Mouse (Mus musculus) megakaryocyte, adult 5-6 weeks (primary cell): ENCODE data around the gene Ube2o. TPM values are rescaled to one million over a fixed set of nuclear protein-coding genes. Genes with fewer than 3 reads are reported as not detected.
A peak's percentile ranks its signal among the peaks of the same experiment; 100 is the strongest.

ENCODE experiments used
- ATAC-seq: 2 replicates; pipeline ENCODE4 v1.8.0; 2016; ENCODE audit warnings: mild to moderate bottlenecking, inconsistent platforms; ENCODE audit not compliant: poor library complexity, severe bottlenecking
- total RNA-seq, 2 experiments: library from RNA; stranded (forward) in 1 of 2; stranded (reverse) in 1 of 2; fragments of 153-499, 151-499 nt in 1 of 2; fragments of 221-1000, 200-1000 nt in 1 of 2; gene quantifications; 2 replicates each; pipeline versions ENCODE4 v1.2.3 to v1.2.4; 2015 to 2017

Gene Ube2o
- total RNA-seq (2015) (2.9 and 6.6 TPM in 2 replicates), total RNA-seq (2017) (4.8 and 7.7 TPM in 2 replicates)

DNA sequence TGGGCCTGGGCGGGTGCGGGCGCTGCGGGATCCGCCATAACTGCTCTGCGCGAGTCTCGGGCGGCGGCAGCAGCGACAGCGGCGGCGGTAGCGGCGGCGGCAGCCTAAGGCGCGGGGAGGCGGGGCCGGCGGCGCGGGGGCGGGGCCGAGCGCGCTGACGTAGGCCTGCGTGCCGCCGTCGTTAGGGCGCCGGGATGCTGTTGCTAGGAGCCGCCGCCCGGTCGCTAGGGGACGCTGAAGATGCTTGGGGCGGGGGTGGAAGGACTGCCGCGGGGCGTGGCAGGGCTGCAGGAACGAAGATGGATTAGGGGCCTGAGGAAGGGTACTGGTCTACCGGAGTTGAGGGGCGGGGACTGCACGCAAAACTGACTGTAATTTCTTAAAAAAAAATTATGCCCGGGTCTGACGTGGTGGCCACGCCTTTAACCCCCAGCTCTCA is at the start of gene Ube2o:
TSS of gene Ube2o (minus strand) at position 72 of the 439 bp plus-strand sequence.
- ATAC-seq, result peak; percentile 98

DNA sequence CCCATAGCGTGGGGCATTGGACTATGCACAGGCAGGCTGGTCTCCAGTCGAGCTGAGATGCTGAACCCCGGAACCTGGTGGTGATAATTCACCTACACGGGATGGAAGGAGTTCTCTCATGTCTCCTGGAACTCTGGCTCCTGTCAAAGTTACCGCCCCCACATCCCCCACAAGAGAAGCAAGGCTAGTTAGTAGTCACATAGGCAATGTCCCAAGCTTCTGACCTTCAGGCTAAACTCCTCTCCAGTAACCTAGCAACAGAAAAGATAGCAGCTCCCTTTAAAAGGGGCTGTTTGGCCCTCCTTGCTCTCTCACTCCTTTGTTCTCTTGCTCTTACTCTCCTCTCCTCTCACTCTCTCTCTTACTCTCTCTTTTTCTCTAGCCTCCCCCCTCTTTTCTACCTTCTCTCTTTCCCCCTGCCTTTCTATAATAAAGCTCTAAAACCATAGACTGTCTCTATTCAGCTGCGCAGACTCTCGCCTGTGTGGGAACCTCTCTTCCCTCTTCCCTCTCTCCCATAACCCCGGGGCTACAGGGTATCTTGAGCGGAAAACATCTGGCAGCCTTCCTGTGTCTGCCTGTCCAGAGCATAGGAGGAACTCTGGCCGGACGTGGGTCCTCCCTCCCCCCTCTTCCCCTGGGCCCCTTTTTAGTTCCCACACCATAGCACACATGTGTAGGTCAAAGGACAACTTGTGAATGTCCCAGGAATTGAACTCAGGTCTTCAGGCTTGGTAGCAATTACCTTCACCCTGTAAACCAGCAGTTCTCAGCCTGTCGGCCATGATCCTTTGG is 49.1 kb upstream of the Ube2o start:
- ATAC-seq, result no peak

DNA sequence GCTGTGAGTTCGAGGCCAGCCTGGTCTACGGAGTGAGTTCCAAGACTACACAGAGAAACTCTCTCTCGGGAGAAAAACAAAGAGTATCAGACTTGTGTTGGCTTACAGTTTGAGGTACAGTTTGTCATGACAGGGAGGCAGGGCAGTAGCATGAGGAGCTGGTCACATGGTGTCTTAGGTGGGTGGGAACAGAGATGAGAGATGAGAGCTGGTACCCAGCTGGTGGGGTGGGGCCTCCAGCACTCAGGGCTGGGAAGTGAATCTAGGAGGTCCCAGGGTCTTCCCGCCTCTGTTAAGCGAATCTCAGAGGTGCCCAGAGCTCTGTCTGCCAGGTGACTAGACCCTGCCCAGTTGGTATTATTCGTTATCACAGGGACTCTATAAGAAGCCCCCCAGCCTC is 48.2 kb upstream of the Ube2o start:
- no peak for ATAC-seq

DNA sequence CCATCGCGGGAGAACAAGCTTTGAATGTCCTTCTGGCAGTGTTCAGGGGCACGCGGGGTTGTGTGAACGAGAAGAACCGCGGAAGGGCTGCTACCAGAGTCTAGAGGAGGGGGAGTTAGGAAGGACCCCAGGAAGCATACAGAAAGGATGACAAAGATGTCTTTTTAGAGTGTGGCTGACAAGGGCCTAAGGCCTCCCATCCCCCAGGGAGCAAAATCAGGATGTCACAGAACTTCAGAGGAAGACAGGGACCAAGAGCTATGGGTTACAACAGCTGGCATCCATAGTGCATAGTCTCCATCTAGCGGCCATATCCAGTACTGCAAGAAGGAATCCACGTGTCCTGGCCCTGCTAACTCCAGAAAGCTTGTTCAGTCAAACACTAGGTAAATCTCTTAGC is 47.5 kb upstream of the Ube2o start:
- peak; percentile 68 for ATAC-seq

DNA sequence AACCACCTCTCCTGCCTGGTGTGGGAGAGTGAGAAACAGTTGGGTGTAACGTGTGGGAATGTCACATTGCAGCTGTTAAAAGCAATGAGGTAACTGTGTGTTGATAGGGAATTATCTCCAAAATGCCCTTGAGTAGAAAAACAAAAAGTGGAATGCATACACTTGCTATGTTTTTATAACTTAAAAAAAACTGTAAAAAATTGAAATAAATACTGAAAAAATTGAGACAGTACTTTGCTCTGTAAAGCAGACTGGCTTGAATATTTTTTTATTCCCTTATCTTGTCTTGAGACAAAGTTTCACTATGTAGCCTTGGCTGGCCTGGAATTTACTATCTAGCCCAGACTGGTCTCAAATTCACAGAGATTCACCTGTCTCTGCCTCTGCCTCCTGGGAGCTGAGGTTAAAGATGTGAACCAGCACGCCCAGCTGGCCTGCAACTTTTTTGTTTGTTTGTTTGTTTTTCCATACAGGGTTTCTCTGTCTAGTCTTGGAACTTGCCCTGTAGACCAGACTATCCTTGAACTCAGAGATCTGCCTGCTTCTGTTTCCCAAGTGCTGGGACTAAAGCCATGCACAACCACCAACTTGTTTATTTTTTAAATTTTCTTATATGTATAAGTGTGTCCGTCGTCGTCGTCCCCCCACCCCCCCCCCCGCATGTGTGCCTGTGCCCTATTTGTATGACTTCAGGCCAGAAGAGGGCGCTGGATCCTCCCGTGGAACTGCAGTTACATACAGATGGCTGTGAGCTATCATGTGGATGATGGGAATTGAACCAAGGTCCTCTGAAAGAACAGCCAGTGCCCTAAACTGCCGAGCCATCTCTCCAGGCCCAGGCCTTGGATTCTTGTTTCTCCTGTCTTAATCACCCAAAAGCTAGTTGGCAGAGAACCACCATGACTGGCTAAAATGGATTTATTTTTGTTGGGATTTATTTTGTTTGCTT is 46.1 kb upstream of the Ube2o start:
- ATAC-seq, result no peak

DNA sequence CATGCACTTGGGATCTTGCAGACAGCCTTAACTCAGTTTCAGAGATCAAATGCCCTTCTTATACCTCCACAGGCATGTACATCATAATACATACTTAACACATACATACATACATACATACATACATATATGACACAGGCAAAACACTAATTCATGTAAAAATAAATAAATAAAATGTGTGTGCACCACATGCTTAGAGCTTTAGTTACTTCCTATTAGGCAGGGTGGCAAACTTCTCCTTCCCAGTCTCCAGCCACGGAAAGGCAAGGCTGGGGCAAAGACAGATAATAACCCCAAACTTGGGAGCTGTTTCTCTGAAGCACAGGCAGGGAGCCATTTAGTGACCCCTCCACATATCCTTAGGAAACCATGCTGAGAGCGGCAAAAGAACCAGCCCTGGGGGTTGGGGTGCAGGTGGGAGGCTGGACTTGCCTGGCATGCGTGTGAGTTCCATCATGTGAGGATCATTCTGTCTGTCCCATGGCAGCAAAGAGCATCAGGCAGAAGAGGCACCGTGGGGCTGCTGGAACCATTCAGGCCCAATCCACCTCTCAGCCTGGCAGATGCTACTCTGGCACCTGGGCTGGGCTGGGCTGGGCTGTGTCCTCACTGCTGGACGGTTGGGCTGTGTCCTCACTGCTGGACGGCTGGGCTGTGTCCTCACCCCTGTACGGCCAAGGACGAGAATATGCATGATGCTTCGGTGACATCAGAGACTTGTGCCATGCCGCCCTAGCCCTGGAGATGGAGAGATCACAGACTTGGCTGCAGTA is 45.2 kb upstream of the Ube2o start, which contains the start of gene Rhbdf2:
TSS of gene Rhbdf2 (minus strand) at position 721 of the 773 bp plus-strand sequence.
- no peak for ATAC-seq

DNA sequence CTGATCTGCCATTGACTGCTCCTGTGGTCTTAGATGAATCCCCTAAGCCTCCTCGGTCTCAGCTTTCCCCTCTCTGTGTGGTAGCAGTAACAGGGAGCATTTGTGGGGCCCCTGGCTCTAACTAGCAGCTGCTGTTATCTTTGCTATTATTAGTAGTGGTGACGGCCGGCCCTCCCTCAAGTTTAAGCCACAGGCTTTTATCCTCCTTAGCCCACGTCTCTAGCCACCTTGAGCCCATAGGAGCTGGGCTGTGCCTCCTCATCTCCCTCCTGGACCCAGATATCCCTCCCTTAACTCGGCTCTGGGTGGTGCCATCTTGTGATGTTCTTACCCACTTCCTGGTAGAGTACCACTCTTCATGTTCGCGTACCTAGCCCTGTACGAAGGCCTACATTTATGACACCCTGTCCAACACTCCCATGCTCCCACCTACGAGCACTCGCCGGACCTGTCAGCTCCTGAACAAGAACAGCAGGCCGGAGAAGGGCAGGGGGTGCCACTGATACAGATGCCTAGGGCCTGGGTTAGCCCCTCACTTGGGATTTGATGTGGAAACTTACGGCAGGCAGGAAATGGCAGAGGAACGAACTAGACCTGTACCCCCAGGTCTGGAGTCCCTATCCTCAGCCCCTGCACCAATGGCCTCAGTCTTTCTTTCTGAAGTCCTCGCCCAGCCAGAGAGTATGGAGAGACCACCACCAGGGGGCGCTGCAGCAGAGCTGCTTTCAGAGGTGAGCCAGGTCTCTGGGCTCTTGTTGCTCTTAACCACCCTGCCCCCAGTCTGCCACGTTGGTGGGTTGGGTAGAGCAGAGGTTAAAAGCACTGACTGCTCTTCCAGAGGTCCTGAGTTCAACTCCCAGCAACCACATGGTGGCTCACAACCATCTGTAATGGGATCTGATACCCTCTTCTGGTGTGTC is 44.1 kb upstream of the Ube2o start:
- peak; percentile 34; the same call in 1 of the 2 replicates for ATAC-seq

DNA sequence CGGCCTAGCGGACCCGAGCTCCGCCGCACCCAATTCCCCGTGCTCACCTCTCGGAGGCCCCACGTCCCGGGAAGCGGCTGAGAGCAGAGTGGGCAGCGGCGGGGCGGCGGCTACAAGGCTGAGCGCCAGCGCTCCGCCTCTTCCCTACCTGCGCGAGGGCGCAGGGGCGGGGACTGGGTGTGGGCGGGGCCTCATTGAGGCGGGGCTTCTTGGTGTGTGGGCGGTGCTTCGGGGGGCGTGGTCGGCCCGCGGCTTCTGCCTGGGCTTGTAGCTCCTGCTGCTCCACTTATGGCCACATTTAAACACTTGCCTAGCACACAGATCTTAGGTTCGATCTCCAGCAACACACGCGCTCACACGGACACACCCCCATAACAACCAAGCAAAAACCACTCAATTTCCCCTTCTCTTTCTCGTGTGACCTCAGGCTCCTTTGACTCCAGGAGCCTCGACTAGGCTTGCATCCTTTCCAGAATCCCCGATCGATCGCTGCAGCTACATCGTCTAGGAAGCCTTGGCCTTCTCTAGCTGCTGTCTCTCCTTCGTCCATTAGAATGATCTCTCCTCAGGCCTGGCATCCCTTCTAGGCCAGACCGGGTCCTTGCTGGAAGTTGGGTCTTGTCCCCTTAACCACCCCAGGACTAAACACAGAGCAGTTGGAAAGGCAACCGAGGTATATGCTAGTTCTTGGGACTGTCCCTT is 43.0 kb upstream of the Ube2o start:
- ATAC-seq, result peak; percentile 86

DNA sequence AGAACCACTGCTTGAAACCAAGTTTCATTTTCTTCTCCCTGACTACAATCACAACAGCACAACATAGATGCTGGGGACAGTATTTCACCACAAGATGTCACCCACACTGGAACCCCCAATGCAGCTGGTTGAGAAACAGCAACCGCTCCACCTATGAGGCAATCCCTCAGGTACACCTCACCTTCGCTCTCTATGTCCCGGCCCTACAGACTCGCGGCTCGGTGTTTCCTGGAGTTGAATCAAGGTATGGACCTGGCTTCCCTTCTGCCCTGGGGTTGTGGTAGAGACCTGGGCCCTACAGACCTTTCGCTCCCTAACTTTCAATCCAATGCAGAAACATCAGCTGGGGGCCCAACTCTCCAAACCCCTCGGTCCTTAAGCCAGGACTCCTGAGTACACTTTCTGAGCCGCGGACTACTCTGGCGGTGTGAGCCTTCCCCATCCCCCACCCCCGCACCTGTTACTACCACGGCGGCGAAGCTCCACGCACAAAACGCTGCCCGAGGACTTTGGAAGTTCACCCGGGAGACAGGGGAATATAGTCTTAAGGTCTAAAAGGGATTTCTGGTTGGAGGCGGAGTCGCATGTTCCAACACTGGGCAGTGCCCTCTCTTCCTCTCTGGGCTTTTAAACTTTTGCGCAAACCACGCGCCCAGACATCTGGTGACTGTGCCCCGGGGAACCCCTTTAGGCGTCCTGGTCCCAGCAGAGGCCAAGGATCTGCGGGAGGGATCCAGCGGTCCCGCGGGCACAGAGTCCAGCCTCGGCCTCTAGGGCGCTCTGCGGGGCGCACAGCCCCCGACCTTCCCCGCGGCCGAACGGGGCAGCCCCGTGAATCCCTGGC is 42.3 kb upstream of the Ube2o start:
- ATAC-seq, result peak; percentile 11

DNA sequence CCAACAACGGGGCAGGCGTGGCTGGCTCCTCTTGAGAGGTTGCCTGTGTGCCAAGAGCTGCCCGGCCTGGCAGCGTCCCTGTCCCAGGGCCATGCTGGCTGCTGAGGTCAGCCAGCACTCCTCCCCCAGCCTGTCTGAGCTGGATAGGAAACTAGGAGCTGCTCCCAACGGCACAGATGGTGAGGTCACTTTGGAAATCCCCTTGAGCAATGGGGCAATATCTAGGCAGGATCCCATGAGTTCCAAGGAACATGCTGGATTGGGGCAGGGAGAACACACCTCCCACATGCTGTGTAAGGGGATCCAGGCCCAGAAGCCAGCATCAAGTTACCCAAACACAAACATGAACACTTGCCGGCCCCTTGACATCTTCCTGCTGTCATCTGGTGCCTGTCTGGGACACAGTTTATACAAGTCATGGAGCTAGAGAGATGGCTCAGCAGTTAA is 40.0 kb upstream of the Ube2o start:
- no peak for ATAC-seq

DNA sequence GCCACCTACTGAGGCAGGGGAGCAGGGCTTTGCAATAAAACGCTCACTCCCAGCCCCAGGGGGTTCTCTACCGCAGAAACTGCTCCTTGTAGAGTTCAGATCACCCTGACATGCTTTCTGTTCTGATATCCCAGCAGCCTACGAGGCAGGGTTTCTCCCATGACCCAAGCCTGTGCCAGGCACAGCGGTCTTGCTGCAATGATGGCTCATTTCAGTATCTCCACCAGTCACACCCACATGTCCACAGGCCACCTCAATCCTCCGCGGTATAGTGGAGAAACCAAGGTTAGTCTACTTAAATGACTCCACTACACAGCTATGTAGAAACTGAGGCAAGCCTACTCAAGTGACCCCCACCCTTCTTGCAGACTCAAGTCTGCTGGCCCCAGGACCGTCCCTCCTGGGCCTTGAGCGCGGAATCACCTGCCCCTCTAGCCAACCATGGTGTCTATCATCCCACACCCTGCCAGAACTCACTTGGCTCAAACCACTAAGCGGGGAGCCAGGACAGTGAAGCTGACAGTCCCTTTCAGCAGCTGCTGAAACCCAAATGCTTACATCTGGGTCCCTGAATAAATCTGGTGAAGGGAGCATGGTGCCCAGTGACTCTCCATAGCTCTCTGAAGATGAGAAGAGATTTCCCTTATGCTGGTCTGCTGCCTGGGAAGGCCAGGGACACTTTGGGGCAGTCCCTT is 39.5 kb upstream of the Ube2o start:
- ATAC-seq, result no peak

DNA sequence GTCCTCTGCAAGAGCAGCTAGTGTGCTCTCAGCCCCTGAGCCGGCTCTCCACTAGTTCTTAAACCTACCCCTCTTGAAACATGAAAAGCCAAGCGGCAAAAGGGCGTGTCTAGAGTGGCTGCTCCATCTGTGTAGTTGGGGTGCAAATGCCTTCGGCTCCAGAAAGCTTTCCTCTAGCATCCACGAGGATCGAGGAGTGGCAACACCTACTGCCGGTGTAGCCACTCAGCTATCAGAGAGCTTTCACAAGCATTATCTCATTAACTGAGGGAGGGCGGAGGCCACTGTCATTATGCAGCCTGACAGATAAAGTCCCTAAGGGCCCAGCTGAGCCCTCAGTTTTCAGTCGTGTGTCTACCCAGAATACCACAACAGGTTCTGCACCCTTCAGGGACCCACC is 38.8 kb upstream of the Ube2o start:
- no peak for ATAC-seq

DNA sequence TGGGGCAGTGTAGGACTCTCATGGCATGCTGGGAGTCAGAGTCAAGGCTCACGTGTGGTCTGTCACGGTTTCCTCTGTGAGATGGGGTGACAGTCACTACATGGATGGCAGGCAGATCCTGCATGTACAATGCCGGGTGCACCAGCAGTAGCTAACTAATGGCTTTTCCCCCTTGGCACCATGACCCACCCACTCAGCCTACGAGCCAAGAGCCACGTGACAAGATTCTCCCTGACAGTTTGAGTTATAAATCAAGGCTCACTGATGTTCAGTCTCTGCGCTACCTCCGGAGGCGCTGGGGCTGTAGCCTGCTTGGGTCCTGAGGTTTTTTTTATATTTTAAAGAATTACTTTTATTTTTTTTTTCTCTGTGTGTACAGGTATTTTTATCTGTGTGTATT is 38.3 kb upstream of the Ube2o start:
- no peak for ATAC-seq

DNA sequence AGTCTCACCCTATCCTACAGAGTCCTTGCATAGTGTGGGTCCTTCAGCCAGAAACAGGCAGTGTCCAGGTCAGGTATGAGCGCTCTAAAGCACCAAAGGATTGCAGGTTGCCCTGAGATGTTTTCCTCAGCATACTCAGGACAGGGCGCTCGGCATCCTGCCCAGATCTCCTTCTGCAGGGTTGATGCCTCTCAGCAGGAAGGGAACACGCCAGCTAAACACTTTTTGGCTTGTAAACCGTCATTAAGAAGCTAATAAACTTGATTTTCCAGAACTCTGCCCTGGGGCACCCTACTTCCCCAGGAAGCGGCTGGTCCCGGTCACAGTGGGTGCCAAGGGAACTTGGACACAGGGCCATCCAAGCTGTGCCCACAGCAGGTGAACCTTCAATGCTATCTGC is 37.9 kb upstream of the Ube2o start:
- ATAC-seq, result no peak

DNA sequence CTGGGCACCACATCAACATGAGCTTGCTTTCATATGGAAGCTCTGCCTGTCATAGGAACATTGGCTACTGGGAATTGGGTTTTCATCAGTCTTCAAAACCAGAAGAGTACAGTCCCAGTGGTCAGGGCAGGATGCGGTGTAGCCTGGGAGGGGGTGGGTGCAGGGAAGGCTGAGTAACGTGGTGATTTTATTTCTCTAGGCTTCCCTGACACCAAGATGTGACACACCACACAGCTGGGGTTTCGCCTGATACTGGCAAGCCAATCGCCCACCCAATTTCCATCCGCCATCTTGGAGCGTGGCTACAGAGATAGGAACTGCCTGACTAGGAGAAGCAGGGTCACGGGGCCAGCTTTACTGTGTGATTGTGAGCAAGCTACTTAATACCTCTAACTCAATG is 37.4 kb upstream of the Ube2o start:
- no peak for ATAC-seq

DNA sequence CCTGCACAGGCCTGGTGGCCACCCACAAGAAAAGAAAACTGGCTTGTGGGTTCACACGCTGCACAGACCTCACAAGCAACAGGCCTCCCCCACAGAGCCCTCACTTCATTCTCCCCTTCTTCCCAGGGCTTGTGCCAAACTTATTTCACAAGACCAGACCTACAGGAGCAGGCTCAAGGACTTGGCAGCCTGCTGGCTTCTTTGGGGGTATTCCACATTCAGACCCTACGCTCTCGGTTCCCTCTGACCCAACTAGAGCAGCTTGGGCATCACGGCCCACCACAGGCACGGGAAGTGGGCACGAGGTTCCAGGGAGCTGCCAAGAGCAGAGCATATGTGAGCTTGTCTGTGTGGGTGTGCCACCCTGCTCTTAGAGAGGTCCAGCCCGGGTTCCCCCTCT is 36.4 kb upstream of the Ube2o start:
- no peak for ATAC-seq

DNA sequence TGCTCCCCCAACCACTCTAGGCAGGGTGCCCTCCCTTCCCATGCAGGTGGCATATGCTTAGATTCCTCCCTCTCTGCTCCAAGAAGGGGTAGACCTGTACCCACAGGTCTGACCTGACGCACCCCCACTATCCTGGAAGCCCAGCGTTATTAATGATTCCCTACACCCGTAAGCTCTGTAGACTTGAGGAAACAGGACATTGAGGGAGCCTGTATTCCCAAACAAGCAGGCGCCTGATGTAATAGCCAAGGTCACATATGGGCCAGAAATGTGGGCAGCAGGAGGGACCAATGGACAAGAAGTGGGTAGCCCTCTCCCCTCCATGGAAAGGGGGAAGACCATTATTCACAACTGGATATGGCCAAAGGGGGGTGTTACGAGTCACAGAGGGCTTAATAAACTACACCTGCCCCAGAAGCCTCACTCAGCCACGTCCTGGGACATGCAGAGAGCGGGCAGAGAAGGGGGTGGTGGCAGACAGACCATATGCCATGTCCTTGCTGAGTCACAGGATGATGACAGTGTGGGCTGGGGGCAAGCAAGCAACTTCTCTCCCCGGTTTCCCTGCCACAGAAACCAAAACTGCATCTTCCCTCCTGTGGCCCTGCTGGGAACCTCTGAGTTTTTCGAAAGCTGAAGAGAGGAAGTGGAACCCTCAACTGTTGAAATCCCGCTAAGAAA is 35.3 kb upstream of the Ube2o start:
- peak; percentile 71 for ATAC-seq
